ENCODE assay signal across 7 mouse cellular contexts in the genomic region with DNA sequence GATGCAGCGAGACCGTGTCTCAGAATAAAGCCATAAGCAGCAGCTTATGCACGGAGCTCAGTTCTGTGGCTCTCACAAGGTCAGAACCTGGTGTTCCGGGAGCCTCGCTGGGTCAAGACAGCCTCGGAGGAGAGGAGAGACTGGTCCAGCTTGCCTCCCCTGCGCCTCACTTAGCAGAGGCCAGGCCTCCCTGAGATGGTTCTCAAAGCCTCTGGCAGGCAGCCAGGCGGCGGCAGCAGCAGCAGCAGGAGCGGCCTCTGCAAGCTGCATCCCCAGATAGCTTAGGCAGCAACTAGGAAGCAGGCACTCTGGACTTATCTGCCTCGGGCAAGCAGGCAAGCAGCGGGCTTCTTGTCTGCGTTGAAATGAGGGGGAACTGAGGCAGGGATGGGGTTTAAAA. TPM values are rescaled to one million over a fixed set of nuclear protein-coding genes. Genes with fewer than 3 reads are reported as not detected.
DNase-seq lines count a peak whose midpoint lies in the region; ATAC-seq and TF ChIP-seq lines count a peak whose summit lies in the region.

No protein-coding gene starts in this region.

- no peaks in the 10 kb centered on the region for H3K9me3 ChIP-seq in forebrain, postnatal 0 days (ENCODE audit: low read length)
- no peaks in the 10 kb centered on the region for H3K9me3 ChIP-seq in hindbrain, embryonic 14.5 days (ENCODE audit: control insufficient read depth, low read length)

- H3K4me2 ChIP-seq in forebrain, postnatal 0 days (ENCODE audit: low read depth): no peak overlapping the region
- H3K4me2 ChIP-seq in hindbrain, embryonic 14.5 days (replicated peaks): 0 out of 2 replicates have a peak overlapping the region, but pooled peaks have one; percentile 10

- intact Hi-C loops in left cerebral cortex, postnatal 14 days (cut with DNase I): no loop called here

- peak overlapping the region; percentile 28; the same call in 1 of the 2 replicates for H3K9ac ChIP-seq in forebrain, postnatal 0 days
- peak overlapping the region; percentile 56 for H3K9ac ChIP-seq in hindbrain, embryonic 14.5 days

- H3K4me1 ChIP-seq in cerebellum, adult 2 months (ENCODE audit: control insufficient read depth, insufficient read depth, low read length): peaks cover 60% of the 10 kb centered on the region
- peaks cover 57% of the 10 kb centered on the region for H3K4me1 ChIP-seq in forebrain, postnatal 0 days (ENCODE audit: insufficient read depth)
- peaks cover 62% of the 10 kb centered on the region for H3K4me1 ChIP-seq in hindbrain, embryonic 14.5 days (replicated peaks; ENCODE audit: control insufficient read depth, insufficient read depth, low read length)

- no peak overlapping the region for H3K4me3 ChIP-seq in cerebellum, adult 2 months (replicated peaks; ENCODE audit: insufficient read depth, low read depth, low read length)
- no peak overlapping the region for H3K4me3 ChIP-seq in forebrain, postnatal 0 days (ENCODE audit: low read depth, low read length)
- H3K4me3 ChIP-seq in hindbrain, embryonic 14.5 days (replicated peaks; ENCODE audit: low read length): no peak overlapping the region

- TF ChIP-seq POLR2A in cerebellum, adult 2 months (IDR thresholded peaks at IDR 0.05; ENCODE audit: borderline replicate concordance, insufficient read depth, low read length): no peak

- no peaks in the 10 kb centered on the region for H3K27me3 ChIP-seq in cerebellum, adult 2 months (ENCODE audit: control insufficient read depth, insufficient read depth, low read length)
- H3K27me3 ChIP-seq in forebrain, postnatal 0 days (ENCODE audit: insufficient read depth, low read length): no peaks in the 10 kb centered on the region
- H3K27me3 ChIP-seq in hindbrain, embryonic 14.5 days (ENCODE audit: control insufficient read depth, insufficient read depth, low read length): no peaks in the 10 kb centered on the region

- H3K27ac ChIP-seq in cerebellum, adult 2 months (ENCODE audit: insufficient read depth, low read length): peak overlapping the region; percentile 76
- H3K27ac ChIP-seq in forebrain, postnatal 0 days (ENCODE audit: low read depth, low read length): peak overlapping the region; percentile 100
- H3K27ac ChIP-seq in hindbrain, embryonic 14.5 days: peak overlapping the region; percentile 100

- no peaks in the 10 kb centered on the region for H3K36me3 ChIP-seq in forebrain, postnatal 0 days (ENCODE audit: insufficient read depth)
- H3K36me3 ChIP-seq in hindbrain, embryonic 14.5 days (replicated peaks; ENCODE audit: control insufficient read depth, insufficient read depth): no peaks in the 10 kb centered on the region

- 19% methylated on average over 13 of the region's 13 CpGs for WGBS in cerebellum, adult 2 months
- WGBS in forebrain, postnatal 0 days: 10% methylated on average over 13 of the region's 13 CpGs
- WGBS in hindbrain, embryonic 14.5 days: 13% methylated on average over 13 of the region's 13 CpGs

- no peak for TF ChIP-seq CTCF in cerebellum, adult 2 months (IDR thresholded peaks at IDR 0.05; ENCODE audit: borderline replicate concordance, insufficient read depth, low read depth, low read length)
- no peak for TF ChIP-seq CTCF in forebrain, postnatal 0 days (IDR thresholded peaks at IDR 0.05; ENCODE audit: low read depth)

- no peak for ATAC-seq in forebrain, postnatal 0 days
- peak; percentile 52; the same call in 1 of the 2 replicates for ATAC-seq in hindbrain, embryonic 14.5 days (ENCODE audit: low FRiP score)

- DNase-seq in adrenal gland, adult 18-20 months (ENCODE audit: low spot score in 2 of 2): peak; percentile 71 to 79
- peak; percentile 73 to 76 for DNase-seq in cerebellum, adult 2 months
- DNase-seq in forebrain, postnatal 0 days: peak; percentile 83
- DNase-seq in hindbrain, embryonic 14.5 days (ENCODE audit: low spot score): peak; percentile 84
- DNase-seq in left cerebral cortex, postnatal 14 days (ENCODE audit: low spot score in 2 of 2): peak; percentile 79 to 81
- DNase-seq in mesoderm, embryonic 11.5 days (ENCODE audit: low read depth, low spot score): peak; percentile 75
- peak; percentile 74 for DNase-seq in spleen, adult 12 weeks (ENCODE audit: low spot score)

RNA-seq across cellular contexts. Expression of a gene that starts 10.4 kb away (rescaled TPM):
- 10 to 100 TPM; 45.8 to 48.8 TPM for total RNA-seq in adrenal gland, adult 18-20 months (2021)
- 85.5 and 86.6 TPM in 2 replicates for polyA plus RNA-seq in cerebellum, adult 2 months (2012; rRNA removed)
- 51.4 and 63.5 TPM in 2 replicates for total RNA-seq in forebrain, postnatal 0 days (2014; rRNA removed)
- 37.7 and 45.7 TPM in 2 replicates for polyA plus RNA-seq in forebrain, postnatal 0 days (2015; fragmentation: Nextera tagmentation; extraction: Ambion mirVana)
- 55.4 and 63.4 TPM in 2 replicates for polyA plus RNA-seq in hindbrain, embryonic 14.5 days (2014; fragmentation: Nextera tagmentation; extraction: Ambion mirVana)
- total RNA-seq in left cerebral cortex, postnatal 14 days (2021): 100 to 1,000 TPM; 130 to 171 TPM
